Mouse (Mus musculus): ENCODE results near the gene Snrpf. TPM values are rescaled to one million over a fixed set of nuclear protein-coding genes. Genes with fewer than 3 reads are reported as not detected.

The Snrpf gene
- polyA plus RNA-seq (2012; rRNA removed): 57.2 and 71.0 TPM in 2 replicates

DNA sequence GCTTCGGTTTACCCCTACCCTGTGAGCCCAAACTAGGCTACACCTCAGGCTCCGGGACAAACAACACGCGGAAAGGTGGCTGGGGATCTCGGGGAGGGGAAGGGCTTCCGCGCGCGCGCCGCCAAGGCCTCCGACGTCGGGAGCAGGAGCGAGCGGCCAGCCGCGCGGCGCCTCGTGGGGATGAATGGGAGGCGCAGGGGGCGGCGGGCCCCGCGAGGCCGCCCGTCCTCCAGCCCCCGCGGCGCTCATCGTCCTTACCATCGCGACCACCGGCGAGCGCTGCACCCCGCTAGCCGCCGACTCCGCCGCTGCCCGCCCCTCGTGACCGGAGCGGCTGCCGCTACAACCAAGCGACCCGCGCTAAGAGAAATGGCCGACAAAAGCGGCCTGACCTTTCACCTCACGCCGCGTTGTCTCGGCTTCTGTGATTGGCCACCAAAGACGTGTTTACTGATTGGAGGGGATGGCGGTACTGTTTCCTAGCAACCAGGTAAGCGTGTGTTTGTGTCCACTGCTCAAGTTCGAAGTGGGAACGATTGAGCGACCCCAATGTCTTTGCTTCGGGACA is at the start of gene Snrpf:
Gene Snrpf (minus strand): TSS at position 426 of the 568 bp plus-strand sequence.

GRCm38 (mm10) chr10:93540431-93541210 is 48.9 kb downstream of the Snrpf start, which contains the start of gene Ccdc38:
Gene Ccdc38, plus strand, starts transcription at chr10:93540632.

GRCm38 (mm10) chr10:93539775-93540430 is 49.6 kb downstream of the Snrpf start, which contains the start of gene Amdhd1:
Gene Amdhd1, minus strand, starts transcription at chr10:93540033.

Other genes starting within 250 kb of the Snrpf start
- gene Lta4h, start 136.3 kb downstream of the Snrpf start, polyA plus RNA-seq (2012; rRNA removed): 47.7 and 52.2 TPM in 2 replicates
- 15.2 and 17.7 TPM in 2 replicates for gene Hal, start 100.9 kb downstream of the Snrpf start, polyA plus RNA-seq (2012; rRNA removed)
- gene Amdhd1, start 49.7 kb downstream of the Snrpf start, polyA plus RNA-seq (2012; rRNA removed): 18.5 and 18.8 TPM in 2 replicates
- gene Ccdc38, start 49.1 kb downstream of the Snrpf start, polyA plus RNA-seq (2012; rRNA removed): 0.02 and 0.06 TPM in 2 replicates
- gene Ntn4, start 51.0 kb upstream of the Snrpf start, polyA plus RNA-seq (2012; rRNA removed): 1.0 and 1.1 TPM in 2 replicates
- 0.37 and 0.38 TPM in 2 replicates for gene Usp44, start 241.8 kb upstream of the Snrpf start, polyA plus RNA-seq (2012; rRNA removed)

Data from liver, embryonic 18 days (tissue).